Mouse (Mus musculus) monocyte, adult 5-6 weeks (primary cell): ENCODE data around the gene Rap1gap. TPM values are rescaled to one million over a fixed set of nuclear protein-coding genes. Genes with fewer than 3 reads are reported as not detected.

Source experiments
- ATAC-seq: fragments of 153-309, 156-312 bp; replicated peaks from 2 replicates; pipeline ENCODE4 v1.8.0; 2017; ENCODE audit warnings: mild to moderate bottlenecking; ENCODE audit not compliant: low TSS enrichment, insufficient number of reproducible peaks, severe bottlenecking, poor library complexity, low FRiP score
- total RNA-seq: library from RNA; stranded (forward); fragments of 200-1000, 200-491, 200-594 nt; gene quantifications from 3 replicates; pipeline ENCODE4 v1.2.3, GENCODE M21; 2017

Rap1gap gene
- total RNA-seq, 1 experiment from 2014 or later = 2.3 TPM

DNA sequence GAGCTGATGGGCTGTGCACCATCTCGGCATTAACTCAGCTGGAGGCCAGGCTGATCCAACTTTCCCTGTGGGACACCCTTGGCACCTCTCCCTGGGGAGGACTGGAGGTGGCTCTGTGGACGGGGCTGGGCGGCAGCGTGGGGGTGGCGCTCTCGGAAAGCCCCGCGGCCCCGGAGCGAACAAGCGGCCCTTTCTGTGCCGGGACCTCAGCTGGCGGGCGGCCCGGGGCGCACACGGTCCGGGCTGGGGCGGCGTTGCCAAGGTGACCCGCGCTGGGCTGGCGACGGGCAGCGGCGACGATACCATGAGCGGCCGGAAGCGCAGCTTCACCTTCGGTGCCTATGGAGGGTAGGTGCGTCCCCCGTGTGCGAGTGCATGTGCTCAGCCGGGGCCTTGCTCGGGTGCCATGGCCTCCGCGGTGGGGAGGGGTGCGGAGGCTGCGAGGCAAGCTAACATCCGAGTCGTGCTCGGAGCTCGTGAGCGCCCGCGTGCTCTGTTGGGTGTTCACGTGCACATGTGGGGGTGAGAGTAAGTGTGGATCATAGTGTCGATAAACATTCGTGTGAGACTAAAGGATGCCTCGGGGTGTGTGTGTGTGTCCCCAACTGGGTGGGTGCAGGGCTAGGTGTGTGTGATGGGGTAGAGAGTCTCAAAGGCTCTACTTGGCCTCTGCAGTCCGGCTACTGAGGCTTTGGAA, 17.0 kb downstream of the Rap1gap start:
- no peak for ATAC-seq

- ATAC-seq = peak; percentile 49; the same call in 1 of the 2 replicates
Measured at GRCm38 (mm10) chr4:137682961-137683453, 18.5 kb downstream of the Rap1gap start.

DNA sequence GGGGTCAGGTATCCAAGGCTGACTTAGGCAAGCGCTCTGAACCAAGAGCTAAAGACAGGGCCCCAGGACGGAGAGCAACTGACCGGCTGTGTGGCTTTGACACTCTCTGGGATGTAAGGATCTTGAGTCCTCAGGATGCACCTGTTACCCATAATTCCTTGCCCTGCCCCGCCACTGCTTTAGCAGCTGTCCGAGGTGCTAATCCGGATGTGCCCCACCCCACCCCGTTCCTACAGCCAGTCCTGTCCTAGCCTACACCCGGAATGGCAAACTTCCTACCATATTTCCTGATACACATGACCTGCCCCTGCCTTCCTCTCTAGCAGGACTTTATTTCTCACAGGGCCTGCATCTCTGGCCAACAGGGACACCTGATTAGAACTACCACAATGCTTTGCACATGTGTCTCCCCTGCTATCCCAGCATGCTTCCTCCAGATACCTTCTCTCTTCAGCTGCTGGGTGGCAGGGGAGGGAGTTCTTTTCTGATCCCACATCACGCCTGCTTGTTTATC, 20.4 kb downstream of the Rap1gap start:
- no peak for ATAC-seq

DNA sequence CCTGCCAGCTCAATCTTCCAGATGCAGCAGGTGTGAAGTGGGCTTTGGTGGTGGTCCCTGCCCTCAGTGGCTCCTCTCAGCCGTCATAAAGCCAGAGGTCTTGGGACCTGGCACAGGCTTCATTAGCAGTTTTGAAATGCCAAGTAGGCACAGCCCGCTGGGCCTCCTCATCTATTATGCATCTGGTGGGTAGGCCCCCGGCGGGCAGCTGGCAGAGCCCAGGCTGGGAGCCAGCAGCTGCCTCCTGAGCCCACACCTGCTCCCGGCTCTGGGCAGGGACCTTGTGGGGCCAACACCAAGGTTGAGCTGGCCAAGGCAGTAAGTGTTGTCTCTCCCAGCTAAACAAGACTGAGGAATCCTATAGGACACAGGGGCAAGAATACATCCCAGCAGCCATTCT, 21.8 kb downstream of the Rap1gap start:
- no peak for ATAC-seq

DNA sequence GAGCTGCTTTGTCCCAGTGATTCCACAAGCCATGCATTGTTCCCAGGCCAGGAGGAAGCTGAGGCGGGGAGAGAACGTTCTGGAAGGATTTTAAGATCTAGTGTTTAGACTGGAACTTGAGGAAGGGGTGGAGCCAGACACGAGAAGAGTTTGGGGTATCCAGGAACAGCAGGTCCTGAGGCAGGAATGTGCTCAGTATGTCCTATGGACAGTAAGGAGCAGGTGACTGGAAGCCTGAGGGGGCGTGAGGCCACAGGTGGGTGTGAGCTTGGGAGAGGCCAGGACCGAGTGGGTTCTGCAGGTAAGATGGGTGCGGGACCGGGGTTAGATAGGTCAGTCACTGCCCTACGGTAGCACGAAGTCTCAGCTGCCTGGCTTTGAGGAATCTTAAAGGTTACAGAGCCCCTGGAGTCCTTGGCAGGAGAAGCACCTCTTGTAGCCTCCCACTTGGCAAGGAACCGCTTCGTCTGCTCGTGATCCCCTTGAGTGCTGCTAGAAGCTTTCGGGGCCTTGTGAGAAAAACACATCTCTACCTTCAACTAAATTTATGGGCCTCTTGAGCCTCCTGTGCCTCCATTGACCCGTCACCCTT, 22.8 kb downstream of the Rap1gap start:
- ATAC-seq = no peak

DNA sequence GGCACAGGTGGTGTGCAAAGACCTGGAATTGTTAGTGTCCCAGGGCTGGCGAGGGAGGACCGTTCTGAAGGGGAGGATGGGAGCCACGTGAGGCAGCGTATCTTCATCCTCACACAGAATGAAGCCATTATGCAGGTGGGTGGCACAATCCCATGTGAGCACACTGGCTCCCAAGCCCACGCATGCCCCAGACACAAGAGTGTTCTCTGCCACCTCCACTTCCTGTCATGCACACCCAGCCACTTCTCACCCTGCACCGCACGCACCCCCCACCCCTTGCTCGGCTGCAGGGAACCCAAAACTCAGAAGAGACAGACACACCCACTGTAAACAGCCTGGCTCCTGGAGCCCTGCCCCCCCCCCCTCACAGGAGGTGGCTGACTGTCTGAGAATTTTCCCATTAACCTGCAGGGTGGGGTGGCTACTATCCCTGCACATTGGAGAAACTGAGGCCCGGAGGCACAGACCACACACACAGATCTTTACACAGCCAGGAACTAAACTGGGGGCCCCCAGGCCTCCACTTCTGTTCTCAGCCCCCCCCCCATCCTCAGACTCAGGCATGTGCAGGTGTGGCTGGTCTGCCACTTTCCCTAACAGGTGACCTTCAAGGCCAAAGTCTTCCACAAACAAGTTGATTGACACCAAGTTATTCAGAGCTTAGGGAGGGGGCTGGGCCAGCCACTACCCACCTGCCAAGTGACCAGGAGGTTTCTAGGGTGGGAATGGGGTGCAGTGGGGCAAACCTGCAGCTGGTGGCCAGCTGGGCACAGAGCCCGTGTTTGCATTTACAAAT, 27.8 kb downstream of the Rap1gap start:
- ATAC-seq = no peak

- ATAC-seq = no peak
Measured at GRCm38 (mm10) chr4:137695300-137695699, 30.8 kb downstream of the Rap1gap start.

DNA sequence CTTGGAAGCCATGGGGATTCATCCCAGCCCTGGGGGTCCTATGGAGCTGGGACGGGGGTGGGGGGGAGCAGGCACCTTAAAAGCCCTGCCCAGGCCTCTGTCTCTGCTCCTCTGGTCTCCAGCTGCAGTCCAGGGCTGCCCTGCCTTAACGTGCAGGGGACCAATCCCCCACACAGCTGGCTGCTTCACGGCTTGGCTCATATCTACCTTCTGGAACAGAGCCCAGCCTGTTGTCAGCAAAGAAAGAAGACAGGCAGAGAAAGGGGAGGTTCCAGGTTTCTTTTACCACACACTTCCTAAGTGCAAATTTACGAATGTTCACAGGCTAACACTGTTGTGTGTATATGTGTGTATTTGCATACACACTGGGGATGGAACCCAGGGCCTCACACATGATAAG, 31.4 kb downstream of the Rap1gap start:
- ATAC-seq = no peak

GRCm38 (mm10) chr4:137697156-137697885, 32.8 kb downstream of the Rap1gap start:
- no peak for ATAC-seq

DNA sequence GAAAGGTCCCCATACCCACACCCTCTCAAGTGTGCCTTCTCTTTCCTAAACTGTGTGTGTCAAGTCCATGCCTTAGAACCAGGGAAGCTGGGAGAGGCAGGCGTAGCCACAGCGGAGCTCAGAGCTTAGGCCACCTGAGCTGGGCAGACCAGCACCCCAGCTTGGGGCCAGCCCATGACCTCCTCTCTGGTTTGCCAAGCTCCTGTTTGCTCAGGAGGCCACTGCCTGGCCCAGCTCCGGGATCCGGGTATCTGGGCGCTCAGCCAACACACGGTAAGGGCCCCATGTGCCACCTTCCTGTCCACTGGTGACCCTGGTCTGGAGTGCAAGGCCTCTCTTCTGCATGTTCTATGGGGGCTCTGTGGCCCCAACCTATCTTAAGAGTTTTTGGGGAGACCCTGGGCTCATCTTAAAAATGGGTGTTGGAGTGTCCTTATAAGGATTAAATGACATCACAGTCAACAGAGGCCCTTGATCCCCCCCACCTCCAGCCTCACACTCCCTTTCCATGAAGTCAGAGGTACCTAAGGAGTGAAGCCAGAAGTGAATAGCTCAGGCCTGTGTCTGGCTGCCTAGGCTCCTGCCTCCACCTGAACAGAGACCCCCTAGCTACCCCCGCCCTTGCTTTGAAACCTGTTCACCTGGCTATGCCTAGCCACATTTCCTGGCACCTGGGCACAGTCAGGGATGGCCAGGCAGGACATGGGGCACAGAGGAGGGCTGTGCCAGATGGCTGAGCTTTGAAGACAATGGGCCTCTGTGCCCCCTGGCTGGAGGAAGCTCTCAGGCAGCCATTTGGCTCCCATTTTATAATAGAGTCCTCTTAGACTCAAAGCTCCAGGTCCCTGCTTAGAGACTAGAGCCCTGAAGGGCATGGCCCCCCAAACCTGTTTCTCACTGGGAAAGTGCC, 33.8 kb downstream of the Rap1gap start:
- ATAC-seq = no peak

DNA sequence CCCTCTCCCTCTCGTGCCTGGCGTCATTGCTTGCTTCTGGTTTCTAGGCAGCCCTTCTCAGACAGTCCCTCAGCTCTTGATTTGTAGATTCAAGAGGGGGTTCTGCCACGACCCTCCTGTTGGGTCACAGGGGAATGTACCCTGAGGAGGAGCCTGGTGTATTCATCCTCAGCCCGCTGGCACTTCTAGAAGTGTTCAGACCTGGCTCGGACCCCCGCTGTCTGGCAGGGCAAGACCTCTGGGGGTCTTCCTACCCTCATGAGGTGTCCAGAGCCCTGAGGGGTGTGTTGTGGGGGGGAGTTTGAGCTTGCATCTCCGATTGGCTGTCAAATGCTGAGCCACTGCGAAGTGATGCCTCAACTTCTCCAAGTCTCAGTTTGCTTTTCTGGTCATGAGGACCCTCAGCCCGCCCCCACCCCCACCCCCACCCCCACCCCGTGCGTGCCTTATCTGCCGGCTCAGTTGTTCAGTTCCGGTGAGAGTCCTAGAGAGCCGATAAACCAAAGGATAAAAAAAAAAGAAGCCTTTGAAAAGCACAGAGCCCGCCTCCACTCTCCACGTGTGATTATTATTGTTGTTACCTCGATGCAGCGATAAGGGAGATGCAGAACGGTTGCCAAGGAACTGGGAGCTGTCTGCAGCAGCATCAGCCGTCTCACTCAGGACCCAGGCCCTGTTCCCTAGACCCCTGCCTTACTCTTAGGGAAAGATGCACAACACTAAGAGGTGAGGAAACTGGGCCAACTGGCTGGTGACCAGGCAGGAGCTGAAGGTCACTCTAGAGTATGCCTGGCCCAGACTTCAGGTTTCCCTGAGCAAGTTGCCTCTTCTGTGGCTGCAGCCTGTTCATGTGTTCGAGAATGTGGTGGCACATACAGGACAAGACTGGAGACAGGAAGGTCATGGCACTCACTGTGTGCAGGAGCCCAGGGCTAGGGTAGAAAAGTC, 35.0 kb downstream of the Rap1gap start:
- no peak for ATAC-seq

- ATAC-seq = no peak
Measured at GRCm38 (mm10) chr4:137700960-137701359, 36.4 kb downstream of the Rap1gap start.

DNA sequence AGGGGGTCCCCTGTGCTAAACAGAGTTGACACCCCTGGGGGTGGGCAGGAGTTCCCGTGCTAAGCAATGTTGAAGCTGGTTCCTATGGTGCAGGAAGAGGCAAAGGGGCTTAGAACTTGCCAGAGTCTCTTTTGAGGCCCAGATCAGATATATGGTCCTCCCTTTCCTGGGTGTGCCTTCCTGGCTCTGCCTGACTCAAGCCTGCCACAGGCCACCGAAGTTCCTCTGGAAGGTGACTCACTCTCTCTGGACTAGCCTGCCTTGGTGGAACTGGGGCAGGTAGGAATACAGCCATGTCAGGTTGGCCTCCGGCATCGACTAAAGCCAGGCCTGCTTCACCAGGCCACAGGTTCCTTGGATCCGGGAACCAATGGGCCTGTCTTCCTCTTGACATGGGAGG, 38.6 kb downstream of the Rap1gap start:
- no peak for ATAC-seq

DNA sequence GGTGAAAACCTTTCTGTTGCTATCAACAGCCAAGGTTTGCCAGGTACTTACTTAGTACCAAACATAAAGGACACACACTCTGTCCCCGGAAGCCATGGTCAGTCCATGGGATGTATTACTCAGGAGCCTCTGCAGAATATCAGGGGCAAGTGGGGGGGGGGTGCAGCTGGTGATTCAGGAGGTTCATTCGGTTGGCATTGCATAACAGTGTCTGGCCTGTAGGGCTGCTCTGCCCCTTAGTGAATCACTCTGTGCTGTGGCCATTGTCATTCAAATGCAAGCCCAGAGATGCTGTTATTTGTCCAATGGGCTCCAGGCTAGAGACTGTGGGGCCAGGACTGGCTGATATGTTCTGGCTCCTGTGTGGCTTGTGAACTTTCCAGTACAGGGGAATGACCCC, 40.0 kb downstream of the Rap1gap start:
- ATAC-seq = no peak

- no peak for ATAC-seq
Measured at GRCm38 (mm10) chr4:137705379-137705778, 40.9 kb downstream of the Rap1gap start.

GRCm38 (mm10) chr4:137706510-137706909, 42.0 kb downstream of the Rap1gap start:
- ATAC-seq = no peak
